Mouse (Mus musculus) liver, embryonic 16.5 days (tissue): ENCODE measurements around the gene Rps9. TPM values are rescaled to one million over a fixed set of nuclear protein-coding genes. Genes with fewer than 3 reads are reported as not detected.
A peak's percentile ranks its signal among the peaks of the same experiment; 100 is the strongest.
"Not testable (repeated sequence)": the region's sequence is repeated elsewhere in the genome, so short reads cannot be mapped to it uniquely, and the experiment has no call there.

Experiments
- ATAC-seq: fragments of 200-750 bp; cut with Nextera tagmentation; 2 replicates; pipeline ENCODE4 v1.8.0; 2017; ENCODE audit warnings: low read depth, mild to moderate bottlenecking, moderate number of reproducible peaks, moderate library complexity
- H3K27ac ChIP-seq: fragments of 300-500 bp; sonication (generic); 2 replicates; pipeline ENCODE4 v1.5.1; 2014; ENCODE audit warnings: mild to moderate bottlenecking, low read length
- H3K27me3 ChIP-seq: fragments of 300-500 bp; sonication (generic); 2 replicates; pipeline ENCODE4 v1.6.1; 2014; ENCODE audit warnings: low read depth, low read length, mixed read lengths; ENCODE audit not compliant: control insufficient read depth, insufficient read depth
- H3K36me3 ChIP-seq: fragments of 300-500 bp; sonication (generic); 2 replicates; pipeline ENCODE4 v1.6.1; 2014; ENCODE audit warnings: mild to moderate bottlenecking; ENCODE audit not compliant: control insufficient read depth, insufficient read depth
- H3K4me1 ChIP-seq: fragments of 300-500 bp; sonication (generic); 2 replicates; pipeline ENCODE4 v1.6.1; 2014; ENCODE audit warnings: low read depth, low read length, mixed read lengths; ENCODE audit not compliant: control insufficient read depth
- H3K4me2 ChIP-seq: fragments of 300-500 bp; sonication (generic); 2 replicates; pipeline ENCODE4 v1.6.1; 2014; ENCODE audit warnings: low read depth, low read length, mixed read lengths
- H3K4me3 ChIP-seq: fragments of 300-500 bp; sonication (generic); 2 replicates; pipeline ENCODE4 v1.5.1; 2014; ENCODE audit warnings: low read depth, mild to moderate bottlenecking, low read length
- H3K9ac ChIP-seq: fragments of 300-500 bp; sonication (generic); 2 replicates; pipeline ENCODE4 v1.6.1; 2014; ENCODE audit warnings: low read depth, low read length
- H3K9me3 ChIP-seq: fragments of 300-500 bp; sonication (generic); replicated peaks from 2 replicates; pipeline ENCODE4 v1.6.1; 2016; ENCODE audit warnings: low read length; ENCODE audit not compliant: control insufficient read depth
- WGBS: fragments of 180-500 bp; shearing (Covaris S2); extraction: QIAGEN DNeasy Blood & Tissue Kit; methylation state at CpG from one replicate; pipeline ENCODE4 v1.1.7; 2014; ENCODE audit not compliant: insufficient replicate concordance; 5-methylcytosine and 5-hydroxymethylcytosine counted together
- polyA plus RNA-seq: library from polyadenylated mRNA; unstranded; fragments of >200 nt; fragmentation: Nextera tagmentation; extraction: Ambion mirVana; gene quantifications from 2 replicates; pipeline ENCODE4 v1.2.1, GENCODE M21; 2015

The Rps9 gene
- polyA plus RNA-seq, 1 experiment from 2014 or later: 666 TPM

GRCm38 (mm10) chr7:3693809-3694075, 10.1 kb upstream of the Rps9 start:
- peak overlapping the region; percentile 89 for H3K27ac ChIP-seq

GRCm38 (mm10) chr7:3694076-3694948, 9.5 kb upstream of the Rps9 start:
- H3K9me3 ChIP-seq: no peaks in the 10 kb centered on the region
- H3K27me3 ChIP-seq: no peaks in the 10 kb centered on the region
- peaks cover 25% of the 10 kb centered on the region for H3K4me1 ChIP-seq
- WGBS: under 1% methylated on average over 55 of the region's 55 CpGs
- peak overlapping the region; percentile 80 for H3K4me3 ChIP-seq
- peak overlapping the region; percentile 99 for H3K4me2 ChIP-seq
- H3K9ac ChIP-seq: peak overlapping the region; percentile 85
- peak overlapping the region; percentile 89 for H3K27ac ChIP-seq
- ATAC-seq: peak; percentile 47
- H3K36me3 ChIP-seq: no peaks in the 10 kb centered on the region

More at GRCm38 (mm10) chr7:3693809-3694075, 10.1 kb upstream of the Rps9 start:
- H3K4me2 ChIP-seq: peak overlapping the region; percentile 99
- ATAC-seq: no peak
- H3K9ac ChIP-seq: peak overlapping the region; percentile 85
- WGBS: under 1% methylated on average over 18 of the region's 18 CpGs
- peak overlapping the region; percentile 80 for H3K4me3 ChIP-seq
- peaks cover 25% of the 10 kb centered on the region for H3K4me1 ChIP-seq
- H3K9me3 ChIP-seq: no peaks in the 10 kb centered on the region
- no peaks in the 10 kb centered on the region for H3K36me3 ChIP-seq
- H3K27me3 ChIP-seq: no peaks in the 10 kb centered on the region

- H3K27me3 ChIP-seq, H3K36me3 ChIP-seq, ATAC-seq, H3K9me3 ChIP-seq: not testable (repeated sequence)
- Histone ChIP-seq H3K9ac (peak overlapping the region; percentile 85), H3K4me2 (peak overlapping the region; percentile 99), H3K27ac (peak overlapping the region; percentile 12; the same call in 1 of the 2 replicates), H3K4me1 (peaks cover 25% of the 10 kb centered on the region), H3K4me3 (peak overlapping the region; percentile 80)
- WGBS: 5% methylated on average over 9 of the region's 9 CpGs
These were observed 8.9 kb upstream of the Rps9 start for GRCm38 (mm10) chr7:3694949-3695305.

- 71% methylated on average over 6 of the region's 6 CpGs for WGBS
- no peak for ATAC-seq
These were observed 5.3 kb upstream of the Rps9 start for GRCm38 (mm10) chr7:3698471-3698870.

GRCm38 (mm10) chr7:3703148-3703878, 480 bp upstream of the Rps9 start:
- Histone ChIP-seq H3K4me3 (peak overlapping the region; percentile 86), H3K36me3 (peaks cover 27% of the 10 kb centered on the region), H3K4me1 (peaks cover 17% of the 10 kb centered on the region), H3K9ac (peak overlapping the region; percentile 46; the same call in 1 of the 2 replicates), H3K27ac (peak overlapping the region; percentile 93; the same call in 1 of the 2 replicates), H3K27me3 (no peaks in the 10 kb centered on the region), H3K9me3 (no peaks in the 10 kb centered on the region), H3K4me2 (peak overlapping the region; percentile 87)
- peak; percentile 22 for ATAC-seq
- 16% methylated on average over 6 of the region's 6 CpGs for WGBS

More at GRCm38 (mm10) chr7:3698471-3698870, 5.3 kb upstream of the Rps9 start:
- Histone ChIP-seq H3K27me3 (no peaks in the 10 kb centered on the region), H3K27ac (no peak overlapping the region), H3K4me2 (no peak overlapping the region), H3K9ac (no peak overlapping the region), H3K4me3 (no peak overlapping the region), H3K36me3 (peaks cover 2% of the 10 kb centered on the region; the same call in 1 of the 2 replicates), H3K9me3 (no peaks in the 10 kb centered on the region), H3K4me1 (peaks cover 9% of the 10 kb centered on the region)

- Histone ChIP-seq H3K27ac (peak overlapping the region; percentile 93), H3K9me3 (no peaks in the 10 kb centered on the region), H3K36me3 (peaks cover 27% of the 10 kb centered on the region), H3K4me3 (peak overlapping the region; percentile 86), H3K4me2 (peak overlapping the region; percentile 87), H3K9ac (peak overlapping the region; percentile 77), H3K27me3 (no peaks in the 10 kb centered on the region), H3K4me1 (peaks cover 17% of the 10 kb centered on the region)
- peak; percentile 27 for ATAC-seq
- under 1% methylated on average over 20 of the region's 20 CpGs for WGBS
These were observed 682 bp downstream of the Rps9 start for GRCm38 (mm10) chr7:3704475-3704874.

- Histone ChIP-seq H3K27ac (peak overlapping the region; percentile 63), H3K4me1 (peaks cover 17% of the 10 kb centered on the region), H3K4me2 (peak overlapping the region; percentile 87), H3K36me3 (peaks cover 27% of the 10 kb centered on the region), H3K9ac (peak overlapping the region; percentile 77), H3K4me3 (peak overlapping the region; percentile 86)
- H3K9me3 ChIP-seq, H3K27me3 ChIP-seq, ATAC-seq: not testable (repeated sequence)
- 2% methylated on average over 6 of the region's 7 CpGs for WGBS
These were observed 1.7 kb downstream of the Rps9 start for GRCm38 (mm10) chr7:3705461-3705860.

- peak overlapping the region; percentile 87 for H3K4me2 ChIP-seq
- H3K4me3 ChIP-seq: peak overlapping the region; percentile 86
- no peaks in the 10 kb centered on the region for H3K27me3 ChIP-seq
- ATAC-seq: no peak
- 16% methylated on average over 6 of the region's 6 CpGs for WGBS
- peaks cover 27% of the 10 kb centered on the region for H3K36me3 ChIP-seq
- H3K27ac ChIP-seq: peak overlapping the region; percentile 63
- H3K4me1 ChIP-seq: peaks cover 17% of the 10 kb centered on the region
- H3K9ac ChIP-seq: peak overlapping the region; percentile 77
- H3K9me3 ChIP-seq: no peaks in the 10 kb centered on the region
These were observed 2.1 kb downstream of the Rps9 start for GRCm38 (mm10) chr7:3705911-3706310.
